Mouse (Mus musculus) Patski (cell line): ENCODE measurements at regions not wholly inside any gene's neighbourhood (a gene's known extent, or its start where the extent isn't known, plus 50 kb on each side); places are given as distances from the start of the nearest gene placed in this dataset.
A peak's percentile ranks its signal among the peaks of the same experiment; 100 is the strongest.
"Not testable (repeated sequence)": the region's sequence is repeated elsewhere in the genome, so short reads cannot be mapped to it uniquely, and the experiment has no call there.

Source experiments
- ATAC-seq: fragments of 100-300 bp; one replicate; pipeline ENCODE4 v1.8.0; 2021
- CTCF ChIA-PET: fragments of 350-600 bp; sonication (Branson Sonifier 250); formaldehyde crosslinking; loops from one replicate; lab custom pipeline; 2022; ENCODE audit warnings: inconsistent platforms; lab: Charles Lee
- POLR2A ChIA-PET: fragments of 350-600 bp; sonication (Branson Sonifier 250); formaldehyde crosslinking; loops from one replicate; lab custom pipeline; 2022; ENCODE audit warnings: antibody characterized with exemption, inconsistent platforms; lab: Charles Lee
- DNase-seq: peaks from one replicate; pipeline ENCODE4 v3.0.0-alpha.2; 2011; ENCODE audit warnings: low read depth, low spot score
- H3K27me3 ChIP-seq: fragments of 371-371 bp; one replicate; pipeline ENCODE4 v1.5.1; 2021
- CTCF ChIP-seq: fragments of 100-300 bp; IDR thresholded peaks from one replicate; pipeline ENCODE4 v1.5.1; 2021
- in situ Hi-C: fragments of 300-500 bp; cut with MboI; formaldehyde crosslinking; loops from 3 replicates; pipeline ENCODE4 v1.11.1; 2018; ENCODE audit warnings: low pct_unique_long_range_greater_than_20kb, mixed read lengths

GRCm38 (mm10) chr6:53209398-53209797 lies 77.7 kb upstream of the Creb5 start:
- ChIA-PET POLR2A (no interaction called here), CTCF (no interaction called here)
- ATAC-seq (no peak), DNase-seq (no peak)
- no peaks in the 10 kb centered on the region for H3K27me3 ChIP-seq
- in situ Hi-C loops: no loop called here
- no peak for TF ChIP-seq CTCF

GRCm38 (mm10) chr6:53208474-53208873 lies 78.6 kb upstream of the Creb5 start:
- DNase-seq (no peak), ATAC-seq (no peak)
- TF ChIP-seq CTCF: no peak
- no peaks in the 10 kb centered on the region for H3K27me3 ChIP-seq
- CTCF ChIA-PET: interaction anchor here (0.6 to 1.6 kb wide), 2 partner anchors 42 to 46 kb away, joined by 3 to 4 read pairs; no protein-coding TSS in a partner anchor
- POLR2A ChIA-PET: no interaction called here
- in situ Hi-C loops: no loop called here

GRCm38 (mm10) chr6:53207781-53208180 lies 79.3 kb upstream of the Creb5 start:
- ATAC-seq (no peak), DNase-seq (no peak)
- in situ Hi-C loops: no loop called here
- CTCF ChIA-PET: interaction anchor here (1.6 kb wide), 1 partner anchor 41 kb away, joined by 4 read pairs; no protein-coding TSS in a partner anchor
- no peak for TF ChIP-seq CTCF
- POLR2A ChIA-PET: interaction anchor here (0.5 to 1.5 kb wide), 2 partner anchors 21 to 106 kb away, joined by 3 to 4 read pairs; no protein-coding TSS in a partner anchor
- no peaks in the 10 kb centered on the region for H3K27me3 ChIP-seq

GRCm38 (mm10) chr6:53207361-53207760 lies 79.7 kb upstream of the Creb5 start:
- in situ Hi-C loops: no loop called here
- no peak for TF ChIP-seq CTCF
- no peaks in the 10 kb centered on the region for H3K27me3 ChIP-seq
- ATAC-seq: peak; percentile 30
- ChIA-PET CTCF (no interaction called here), POLR2A (interaction anchor here (0.5 to 1.5 kb wide), 2 partner anchors 20 to 106 kb away, joined by 3 to 4 read pairs; no protein-coding TSS in a partner anchor)
- no peak for DNase-seq

GRCm38 (mm10) chr6:53201281-53201956 lies 85.7 kb upstream of the Creb5 start:
- CTCF ChIA-PET: interaction anchor here (1.3 to 1.6 kb wide), 2 partner anchors 10 to 15 kb away, joined by 4 to 5 read pairs; no protein-coding TSS in a partner anchor
- POLR2A ChIA-PET: interaction anchor here (0.9 kb wide), 1 partner anchor 1162 kb away, joined by 6 read pairs; no protein-coding TSS in a partner anchor
- in situ Hi-C loops: no loop called here
- no peak for TF ChIP-seq CTCF
- ATAC-seq: no peak
- no peak for DNase-seq
- H3K27me3 ChIP-seq: no peaks in the 10 kb centered on the region

- DNase-seq: no peak
- ATAC-seq: no peak
- no peaks in the 10 kb centered on the region for H3K27me3 ChIP-seq
- ChIA-PET CTCF (interaction anchor here (0.8 kb wide), 1 partner anchor 13 kb away, joined by 3 read pairs; no protein-coding TSS in a partner anchor), POLR2A (no interaction called here)
- TF ChIP-seq CTCF: no peak
- in situ Hi-C loops: no loop called here
Measured at GRCm38 (mm10) chr6:53199474-53199873, 87.6 kb upstream of the Creb5 start.

- H3K27me3 ChIP-seq, DNase-seq, POLR2A ChIA-PET, in situ Hi-C loops, ATAC-seq, CTCF ChIA-PET: not testable (repeated sequence)
Measured at GRCm38 (mm10) chr6:53182131-53182530, 104.9 kb upstream of the Creb5 start.

- ChIA-PET POLR2A (interaction anchor here (0.6 kb wide), 1 partner anchor 103 kb away, joined by 5 read pairs; no protein-coding TSS in a partner anchor), CTCF (interaction anchor here (0.9 kb wide), 1 partner anchor 42 kb away, joined by 4 read pairs; no protein-coding TSS in a partner anchor)
- in situ Hi-C loops: loop anchor here (10.0 kb wide), 1 partner anchor 560 kb away; no protein-coding TSS in a partner anchor
- ATAC-seq: no peak
- no peak for DNase-seq
- TF ChIP-seq CTCF: peak; percentile 78
- no peaks in the 10 kb centered on the region for H3K27me3 ChIP-seq
Measured at GRCm38 (mm10) chr6:53164423-53164841, 96.0 kb upstream of the Jazf1 start.

- in situ Hi-C loops: loop anchor here (10.0 kb wide), 1 partner anchor 562 kb away; no protein-coding TSS in a partner anchor
- TF ChIP-seq CTCF: no peak
- ChIA-PET CTCF (interaction anchor here (0.7 kb wide), 1 partner anchor 45 kb away, joined by 3 read pairs; no protein-coding TSS in a partner anchor), POLR2A (interaction anchor here (0.6 kb wide), 1 partner anchor 408 kb away, joined by 3 read pairs; no protein-coding TSS in a partner anchor)
- DNase-seq: no peak
- no peaks in the 10 kb centered on the region for H3K27me3 ChIP-seq
- ATAC-seq: no peak
Measured at GRCm38 (mm10) chr6:53163091-53163490, 94.7 kb upstream of the Jazf1 start.

- no peaks in the 10 kb centered on the region for H3K27me3 ChIP-seq
- in situ Hi-C loops: loop anchor here (10.0 kb wide), 1 partner anchor 563 kb away; no protein-coding TSS in a partner anchor
- ChIA-PET POLR2A (no interaction called here), CTCF (no interaction called here)
- no peak for ATAC-seq
- TF ChIP-seq CTCF: no peak
- no peak for DNase-seq
Measured at GRCm38 (mm10) chr6:53161627-53162026, 93.2 kb upstream of the Jazf1 start.

- ATAC-seq (no peak), DNase-seq (no peak)
- CTCF ChIA-PET: no interaction called here
- no peak for TF ChIP-seq CTCF
- POLR2A ChIA-PET: interaction anchor here (0.9 kb wide), 1 partner anchor 9 kb away, joined by 3 read pairs; no protein-coding TSS in a partner anchor
- H3K27me3 ChIP-seq: peaks cover 10% of the 10 kb centered on the region
- in situ Hi-C loops: no loop called here
Measured at GRCm38 (mm10) chr6:53154621-53155020, 86.2 kb upstream of the Jazf1 start.
